Mouse (Mus musculus) natural killer cell, adult 2 months (primary cell): Measurements from ENCODE around the gene Jak1.
A peak's percentile ranks its signal among the peaks of the same experiment; 100 is the strongest.

Source experiments
- DNase-seq, 2 experiments: peaks; one replicate each; pipeline ENCODE4 v3.0.0; 2022; ENCODE audit warnings: low spot score in 2 of 2

Gene Jak1

DNA sequence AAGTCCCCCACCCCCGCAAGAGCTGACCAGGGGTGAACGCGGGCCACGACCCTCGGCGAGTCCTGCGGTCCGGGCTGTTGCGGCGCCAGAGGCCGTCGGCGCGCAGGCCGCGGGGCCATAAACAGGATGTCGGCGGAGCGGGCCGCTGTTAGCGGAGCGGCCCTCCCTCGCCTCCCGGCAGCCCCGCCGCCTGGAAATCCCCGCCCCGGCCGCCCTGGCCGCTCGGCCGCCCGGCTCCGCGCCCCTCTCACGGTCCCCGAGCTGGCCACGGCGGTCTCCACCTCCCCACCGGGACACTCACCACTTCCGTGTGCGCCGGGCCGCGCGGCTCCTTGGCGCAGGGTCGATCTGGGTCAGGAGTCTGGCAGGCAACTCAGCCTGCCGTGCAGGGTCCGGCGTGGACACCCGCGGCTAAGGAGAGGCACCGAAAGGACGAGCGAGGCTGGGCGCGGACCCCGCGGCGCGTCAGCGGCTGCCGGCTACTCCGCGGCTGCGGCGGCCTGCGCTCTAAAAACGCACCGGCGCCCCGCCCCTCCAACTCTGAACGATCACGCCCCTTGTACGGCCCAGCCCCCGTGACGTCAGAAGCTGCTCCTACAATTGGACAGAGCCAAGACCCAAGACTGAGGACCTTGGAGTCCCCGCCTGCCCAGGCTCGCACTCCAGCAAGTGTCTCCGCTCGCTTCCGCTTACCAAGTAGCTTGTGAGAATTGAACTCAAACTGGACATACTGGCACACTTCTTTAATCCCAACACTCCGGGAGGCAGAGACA lies at the start of gene Jak1:
Gene Jak1 (minus strand): TSS at position 542 of the 773 bp plus-strand sequence.
- peak; percentile 99 for DNase-seq

DNA sequence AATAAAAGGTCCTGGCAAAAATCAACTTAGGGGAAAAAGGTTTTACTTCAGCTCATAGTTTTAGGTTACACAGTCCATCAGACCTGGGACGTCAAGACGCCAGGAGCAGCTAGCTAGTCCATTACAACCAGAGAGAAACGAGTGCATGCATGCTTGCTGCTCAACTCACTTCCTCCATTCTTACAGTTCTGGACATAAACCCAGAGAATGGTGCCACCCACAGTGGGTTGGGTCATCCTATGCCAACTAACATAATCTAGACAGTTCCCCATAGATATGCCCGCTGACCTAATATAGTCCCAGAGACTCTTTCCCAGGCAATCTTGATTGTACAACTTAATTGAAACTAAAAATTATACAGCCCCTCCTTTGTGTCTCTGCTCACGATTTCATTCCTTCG lies 47.0 kb upstream of the Jak1 start:
- DNase-seq = no peak

DNA sequence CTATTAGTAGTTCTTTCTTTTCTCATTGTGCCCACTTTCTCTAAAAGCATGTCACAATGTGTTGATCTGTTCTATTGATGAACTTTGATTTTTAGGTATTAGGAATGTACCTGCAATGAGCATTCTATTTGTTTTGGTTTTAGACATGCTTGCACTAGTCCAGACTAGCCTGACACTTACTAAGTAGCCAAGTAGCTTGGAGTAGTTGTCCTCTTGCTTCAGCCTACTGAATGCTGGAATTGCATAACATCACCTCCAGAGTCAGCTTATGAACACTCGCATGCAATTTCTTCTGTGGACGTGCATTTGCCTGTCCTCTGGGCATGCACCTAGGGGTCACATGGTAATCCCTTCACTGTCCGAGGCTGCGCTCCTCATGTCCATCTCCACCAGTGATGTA lies 43.1 kb upstream of the Jak1 start:
- no peak for DNase-seq

DNA sequence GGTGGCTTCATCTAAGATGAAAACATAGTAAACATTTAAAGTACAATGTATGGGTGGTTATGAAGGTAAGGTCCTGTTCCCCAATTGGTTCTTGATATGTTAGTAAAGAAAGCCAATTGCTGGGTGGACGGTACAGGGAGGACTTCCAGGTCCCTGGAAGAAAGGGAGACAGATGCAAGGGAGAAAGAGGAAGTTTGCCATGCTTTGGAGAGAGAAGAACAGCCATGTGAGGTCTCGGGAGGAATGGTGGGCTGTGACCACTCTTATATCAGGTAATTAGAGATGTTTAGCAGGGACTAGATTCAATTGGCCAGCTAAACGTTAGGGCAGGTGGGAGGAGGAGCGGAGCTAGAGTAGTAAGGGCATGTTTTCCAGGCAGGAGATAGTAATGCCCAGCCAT lies 42.2 kb upstream of the Jak1 start:
- no peak for DNase-seq

DNA sequence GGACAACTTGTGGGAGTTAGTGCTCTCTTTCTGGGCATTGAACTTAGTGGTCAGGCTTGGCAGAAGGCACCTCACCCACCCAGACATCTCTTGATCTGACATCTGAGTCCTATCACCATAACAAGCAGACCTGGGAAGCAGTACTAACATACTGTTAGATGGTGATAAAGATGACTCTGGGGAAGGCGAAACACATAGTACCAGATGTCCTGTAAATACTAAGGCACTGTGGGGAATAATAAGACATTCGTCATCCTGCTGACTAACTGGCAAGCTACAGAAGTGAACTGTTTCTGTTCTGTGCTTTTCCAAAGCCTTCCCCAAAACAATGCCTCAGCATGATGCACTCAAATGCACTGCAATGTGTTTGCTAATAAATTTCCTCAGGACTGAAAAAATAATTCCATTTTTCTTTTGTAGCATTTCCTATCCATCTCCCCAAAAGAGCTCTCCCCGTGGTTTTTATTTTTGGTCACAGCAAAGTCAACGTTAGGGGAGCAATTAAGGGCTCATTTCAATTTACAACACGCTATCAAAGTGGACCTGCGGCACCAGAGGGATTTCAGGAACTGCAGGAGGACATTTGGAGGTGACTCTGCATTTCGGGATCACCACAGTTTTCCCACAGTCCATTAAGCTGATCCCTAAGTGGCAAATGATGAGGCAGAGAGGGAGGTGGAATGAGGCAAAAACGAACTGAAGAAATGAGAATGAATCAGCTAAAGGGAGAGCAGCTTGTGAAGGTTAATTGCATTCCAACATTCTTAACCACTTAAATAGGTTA lies 41.2 kb upstream of the Jak1 start:
- DNase-seq = no peak

DNA sequence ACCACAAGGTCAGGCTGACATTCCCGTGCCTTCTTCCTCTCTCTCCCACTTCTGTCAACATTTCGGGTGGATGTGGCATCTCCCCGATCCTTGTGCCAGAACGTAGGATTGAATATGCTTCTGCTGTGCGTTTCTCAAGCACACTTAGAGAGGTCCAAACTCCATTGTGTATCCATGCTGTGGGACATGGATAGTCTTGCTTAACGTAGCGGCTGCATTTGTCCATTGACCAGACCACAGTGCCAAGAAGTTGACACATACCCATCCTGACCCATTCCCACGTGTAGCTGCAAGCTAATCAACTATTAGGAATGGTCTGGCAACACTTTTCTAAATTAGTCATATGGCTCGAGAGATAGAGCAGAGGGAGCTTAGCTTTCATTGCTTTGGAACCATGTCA lies 40.0 kb upstream of the Jak1 start:
- DNase-seq = no peak

DNA sequence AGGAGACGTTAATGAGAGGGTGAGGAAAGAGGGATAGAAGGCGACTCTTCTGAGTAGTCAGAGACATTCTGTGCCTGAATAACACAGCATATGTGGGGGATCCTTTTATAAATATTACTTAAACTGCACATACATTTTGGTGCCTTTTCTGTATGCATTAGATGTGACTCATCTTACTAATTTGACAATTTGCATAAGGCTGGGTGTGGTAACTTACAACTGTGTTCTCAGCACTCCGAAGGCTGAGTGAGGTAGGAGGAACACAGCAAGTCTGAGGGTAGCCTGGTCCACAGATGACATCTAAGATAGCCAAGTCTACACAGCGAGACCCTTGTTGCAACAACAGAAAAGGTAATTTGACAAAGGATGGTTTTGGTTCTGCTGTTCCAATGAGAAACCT lies 39.0 kb upstream of the Jak1 start:
- DNase-seq = no peak

DNA sequence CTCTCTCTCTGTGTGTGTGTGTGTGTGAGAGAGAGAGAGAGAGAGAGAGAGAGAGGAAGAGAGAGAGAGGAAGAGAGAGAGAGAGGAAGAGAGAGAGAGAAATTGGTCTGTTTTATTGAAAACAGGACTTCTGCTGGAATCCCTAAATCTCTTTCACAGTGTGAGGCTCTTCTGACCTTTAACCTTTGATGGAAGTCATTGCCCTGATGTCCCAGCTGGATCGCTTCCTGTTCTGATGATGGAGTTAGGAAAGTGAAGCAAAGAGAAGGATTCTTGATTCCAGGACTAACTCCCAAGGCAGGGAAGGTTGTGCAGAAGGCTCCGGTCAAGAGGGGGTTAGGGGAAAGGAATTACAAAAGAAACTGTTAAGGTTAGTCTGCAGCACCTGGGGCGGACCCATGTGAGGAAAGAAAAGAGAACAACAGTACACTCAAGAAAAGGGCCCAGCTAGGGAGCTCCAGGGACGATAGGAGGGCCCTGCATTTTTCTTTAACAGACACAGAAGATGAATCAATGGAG lies 35.4 kb upstream of the Jak1 start:
- no peak for DNase-seq

DNA sequence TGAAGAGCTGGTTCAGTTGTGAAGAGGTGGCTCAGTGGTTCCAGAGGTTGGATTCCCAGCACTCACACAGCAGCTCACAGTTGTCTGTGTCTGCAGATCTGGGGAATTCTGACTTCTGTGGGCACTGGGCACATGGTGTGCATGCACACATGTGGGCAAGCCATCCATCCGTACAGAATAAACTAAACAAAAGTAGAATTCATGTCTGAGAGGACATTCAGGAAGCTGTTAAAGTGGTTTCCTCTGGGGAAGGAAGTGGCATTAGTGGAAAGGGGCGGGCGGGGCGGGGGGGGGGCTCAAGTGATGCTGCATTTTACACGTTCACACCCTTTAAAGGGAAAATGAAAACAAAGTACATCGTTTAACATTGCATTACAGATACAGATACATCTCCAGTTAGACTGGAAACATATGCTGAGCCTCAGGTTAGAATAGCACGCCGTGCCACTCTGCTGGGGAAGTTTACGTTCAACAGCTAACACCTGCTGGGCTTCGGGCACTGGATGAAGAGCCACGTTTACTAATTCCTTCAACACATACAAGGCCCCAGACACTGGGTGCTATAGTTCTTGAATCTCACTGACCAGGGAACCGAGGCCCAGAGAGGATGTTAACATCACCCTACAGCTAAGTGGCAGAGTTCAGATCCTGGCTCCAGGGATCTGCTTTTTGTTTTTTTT lies 33.4 kb upstream of the Jak1 start:
- peak; percentile 19 to 39 for DNase-seq

DNA sequence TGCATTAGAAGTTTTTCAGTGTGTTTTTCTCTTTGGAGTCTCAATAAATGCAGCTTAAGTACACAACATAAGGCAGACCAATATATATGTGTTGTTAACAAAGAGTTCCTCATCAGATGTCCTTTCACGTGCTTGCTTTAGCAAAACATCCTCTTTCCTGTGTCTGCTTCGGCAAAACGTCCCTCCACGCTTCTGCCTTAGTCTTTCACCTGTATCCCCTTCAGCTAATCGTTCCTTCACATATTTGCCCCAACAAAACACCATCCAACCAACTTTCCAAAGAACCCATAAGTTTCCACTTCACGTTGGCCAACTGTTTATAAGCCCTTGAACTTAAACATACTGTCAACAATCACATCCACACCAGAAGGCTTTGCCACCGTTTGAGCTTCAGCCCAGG lies 31.8 kb upstream of the Jak1 start:
- DNase-seq = peak in 1 of 2 experiments; percentile 56

DNA sequence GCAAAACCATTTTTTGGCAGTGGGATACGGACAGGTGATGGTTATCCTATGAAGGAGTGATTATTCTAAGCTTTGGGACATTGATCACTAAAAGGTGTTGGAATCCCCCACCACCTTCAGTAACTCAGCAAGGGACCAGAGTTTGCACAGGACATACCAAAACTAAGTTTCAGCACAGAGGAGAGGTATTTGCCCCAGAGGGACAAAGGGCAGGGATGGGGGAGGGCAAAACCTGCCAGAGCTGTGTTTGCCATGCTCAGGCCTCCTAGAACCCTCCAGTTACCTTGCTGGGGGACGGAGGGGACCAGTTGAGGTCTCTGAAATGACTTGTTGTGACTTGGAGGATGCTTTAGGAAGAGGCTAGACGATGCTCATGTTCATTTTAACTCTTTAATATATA lies 30.7 kb upstream of the Jak1 start:
- DNase-seq = no peak

DNA sequence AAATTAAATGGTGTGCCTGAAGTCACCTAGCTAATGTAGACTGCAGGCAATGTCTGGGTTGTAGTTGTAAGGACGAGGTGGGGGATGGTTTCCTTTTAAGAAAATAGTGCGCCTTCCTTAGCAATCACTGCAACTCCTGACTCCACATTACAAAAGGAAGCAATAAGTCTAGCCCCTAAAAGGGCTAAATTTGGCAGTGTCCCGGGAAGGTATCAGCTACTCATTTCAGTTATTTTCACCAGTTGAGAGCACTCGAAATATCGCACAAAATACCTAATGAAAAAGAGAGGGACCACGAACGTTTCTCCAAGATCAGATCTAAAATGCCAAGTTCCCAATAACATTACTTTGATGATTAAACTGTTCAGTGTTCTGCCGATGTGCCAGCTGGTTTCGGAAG lies 28.6 kb upstream of the Jak1 start:
- no peak for DNase-seq

DNA sequence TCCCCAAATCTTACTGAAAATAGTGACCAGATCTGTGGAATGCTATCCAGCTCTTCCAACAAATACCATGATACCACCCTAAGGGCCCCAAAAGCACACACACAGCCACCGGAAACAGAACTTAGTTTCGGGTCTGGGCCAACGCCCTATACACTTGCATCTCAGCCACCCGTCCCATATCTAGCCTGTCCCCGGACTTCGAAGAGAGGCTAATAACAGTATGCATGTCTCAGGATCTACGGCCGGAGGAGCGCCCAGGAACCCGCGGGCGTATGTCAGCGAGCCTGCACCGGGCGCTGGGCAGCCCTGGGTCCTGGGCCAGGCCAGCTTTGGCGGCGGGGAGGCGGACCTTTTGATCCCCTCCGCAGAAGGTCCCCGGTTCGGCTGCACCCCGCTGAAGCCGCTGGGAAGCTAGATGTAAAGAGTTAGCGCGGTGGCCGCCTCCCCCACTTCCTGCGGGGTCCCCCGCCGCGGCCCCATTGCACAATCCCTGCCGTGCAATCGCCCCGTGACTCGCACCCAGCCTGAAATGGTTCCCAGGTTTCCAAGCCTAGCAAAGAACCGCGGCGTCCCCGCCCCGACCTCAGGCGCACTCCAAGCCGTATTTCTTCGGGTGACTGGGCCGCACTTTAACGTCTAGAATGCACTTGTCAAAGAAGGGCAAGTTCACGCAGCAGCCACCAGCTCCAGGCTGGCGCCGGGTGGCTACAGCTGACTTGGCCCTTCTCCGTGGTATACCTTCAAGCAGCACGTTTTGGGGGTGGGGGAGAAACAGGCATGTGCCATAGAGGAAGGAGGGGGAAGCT lies 27.9 kb upstream of the Jak1 start:
- peak; percentile 52 to 67 for DNase-seq

DNA sequence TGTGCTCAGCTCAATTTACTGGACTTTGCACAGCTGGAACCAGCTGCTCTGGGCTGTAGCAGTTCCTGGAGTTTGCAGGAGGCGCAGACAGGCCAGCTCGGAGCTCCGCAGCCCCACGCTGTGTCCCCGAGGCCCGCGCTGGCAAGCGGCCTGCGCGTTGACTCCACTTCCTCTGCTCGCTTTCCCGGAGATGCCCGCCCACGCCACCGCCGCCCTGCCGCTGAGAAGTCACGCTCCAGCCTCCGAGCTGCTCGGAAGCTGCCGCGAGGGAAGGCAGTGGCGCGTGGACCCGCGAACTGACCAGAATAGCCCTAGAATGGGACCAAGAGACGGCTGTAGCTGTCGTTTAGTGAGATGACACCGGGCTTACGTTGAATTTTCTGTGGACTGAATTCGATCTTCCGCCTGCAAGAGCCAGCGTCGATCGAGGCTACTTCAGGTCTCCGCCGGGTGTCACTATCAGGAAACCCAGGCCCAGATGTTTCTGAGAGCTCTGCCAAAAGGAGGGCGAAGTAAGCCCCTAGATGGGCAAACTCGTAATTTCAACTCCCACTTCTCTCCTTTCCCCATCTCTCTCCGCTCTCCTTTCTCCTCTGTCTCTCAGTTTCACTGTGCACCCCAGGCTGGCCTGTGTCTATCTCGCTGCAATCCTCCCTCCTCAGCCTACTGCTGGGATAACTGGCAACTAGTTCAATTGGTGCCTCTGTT lies 27.1 kb upstream of the Jak1 start:
- peak; percentile 73 to 82 for DNase-seq

DNA sequence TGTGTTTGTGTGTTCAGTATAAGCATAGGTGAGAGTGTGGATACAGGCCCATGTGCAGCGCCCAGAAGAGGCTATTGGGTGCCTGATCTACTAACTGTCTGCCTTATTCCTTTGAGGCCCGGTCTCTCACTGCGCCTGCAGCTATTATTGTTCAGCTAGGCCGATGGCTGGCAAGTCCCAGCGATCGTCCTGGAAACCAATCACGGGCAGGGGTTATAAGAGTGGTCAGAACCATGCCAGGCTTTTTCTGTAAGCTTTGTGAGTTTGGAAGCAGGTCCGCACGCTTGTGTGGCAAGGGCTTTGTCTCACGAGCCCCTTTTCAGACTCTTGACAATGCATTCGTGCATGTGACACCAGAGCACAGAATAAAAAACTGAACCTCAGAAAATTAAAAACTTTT lies 23.2 kb upstream of the Jak1 start:
- no peak for DNase-seq

DNA sequence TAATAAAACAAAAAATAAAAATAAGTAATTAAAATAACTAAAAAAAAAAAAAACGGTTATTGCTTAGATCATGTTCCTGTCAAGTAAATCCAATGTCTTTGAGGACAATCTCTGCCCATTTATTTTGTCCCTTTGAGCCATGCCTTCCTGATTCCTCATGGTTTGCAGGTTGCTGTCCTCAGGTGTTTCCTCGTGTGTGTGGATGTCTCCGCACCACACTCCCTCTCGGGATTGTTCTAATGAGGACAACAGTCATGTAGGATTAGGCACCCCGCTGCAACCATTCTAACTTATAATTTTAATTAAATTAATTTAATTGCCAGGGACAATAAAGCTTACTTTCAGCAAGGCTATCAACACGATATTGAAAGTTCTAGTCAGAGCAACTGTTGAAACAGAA lies 21.5 kb upstream of the Jak1 start:
- DNase-seq = no peak

DNA sequence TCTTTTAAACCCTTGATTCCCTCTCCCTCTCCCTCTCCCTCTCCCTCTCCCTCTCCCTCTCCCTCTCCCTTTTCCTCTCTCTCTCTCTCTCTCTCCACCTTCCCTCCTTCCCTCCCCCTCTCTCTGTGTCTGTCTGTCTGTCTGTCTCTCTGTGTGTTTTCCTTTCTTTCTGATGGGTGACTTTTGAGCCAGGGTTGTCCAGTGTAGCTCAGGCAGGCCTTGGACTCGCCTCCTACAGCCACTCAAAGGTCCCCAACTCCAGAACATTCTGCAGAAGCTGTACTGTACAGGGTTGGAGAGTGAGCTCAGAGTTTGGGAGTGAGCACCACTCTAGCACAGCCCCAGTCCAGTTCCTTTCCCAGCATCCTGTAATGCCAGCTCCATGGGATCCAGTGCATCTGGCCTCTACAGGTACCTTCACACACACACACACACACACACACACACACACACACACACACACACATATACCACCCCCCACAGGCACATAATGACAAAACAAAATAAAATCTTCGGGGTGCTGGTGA lies 20.9 kb upstream of the Jak1 start:
- DNase-seq = no peak

DNA sequence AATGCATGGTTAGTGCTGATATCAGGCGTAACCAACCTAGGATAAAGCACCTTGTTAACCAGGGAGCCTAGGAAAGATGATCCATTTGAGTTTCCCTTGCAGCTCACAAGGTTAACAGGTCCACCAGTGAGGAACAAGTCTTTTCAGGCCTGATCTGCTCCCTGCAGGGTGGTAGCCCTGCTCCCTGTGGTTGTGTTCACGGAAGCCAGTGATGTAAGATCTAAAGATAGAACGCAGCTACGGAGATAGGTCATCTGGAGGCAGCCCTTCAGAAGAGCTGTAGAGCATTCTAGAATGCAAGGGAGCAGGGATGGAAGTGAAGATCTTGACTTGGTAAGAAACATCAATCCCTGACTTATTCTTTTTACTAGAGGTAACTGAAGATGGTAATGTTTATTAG lies 18.9 kb upstream of the Jak1 start:
- no peak for DNase-seq

DNA sequence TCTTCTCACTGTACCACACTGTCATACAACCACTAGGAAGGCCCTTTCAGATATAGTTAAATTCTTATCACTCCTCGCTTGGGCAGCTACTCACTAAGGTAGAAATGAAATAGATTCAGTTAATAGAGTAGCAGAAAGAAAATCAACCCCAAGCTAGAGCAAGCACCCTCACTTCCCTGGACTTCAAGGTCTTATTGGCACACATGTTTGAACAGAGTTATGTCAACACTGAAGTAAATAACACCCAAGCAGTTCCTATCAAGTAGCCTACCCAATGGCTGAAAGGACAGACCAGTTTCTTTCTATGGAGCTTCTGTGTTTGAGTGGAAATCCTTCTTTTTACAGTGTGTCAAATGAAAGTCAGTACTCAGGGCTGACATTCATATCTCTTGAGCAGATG lies 17.2 kb upstream of the Jak1 start:
- DNase-seq = no peak

DNA sequence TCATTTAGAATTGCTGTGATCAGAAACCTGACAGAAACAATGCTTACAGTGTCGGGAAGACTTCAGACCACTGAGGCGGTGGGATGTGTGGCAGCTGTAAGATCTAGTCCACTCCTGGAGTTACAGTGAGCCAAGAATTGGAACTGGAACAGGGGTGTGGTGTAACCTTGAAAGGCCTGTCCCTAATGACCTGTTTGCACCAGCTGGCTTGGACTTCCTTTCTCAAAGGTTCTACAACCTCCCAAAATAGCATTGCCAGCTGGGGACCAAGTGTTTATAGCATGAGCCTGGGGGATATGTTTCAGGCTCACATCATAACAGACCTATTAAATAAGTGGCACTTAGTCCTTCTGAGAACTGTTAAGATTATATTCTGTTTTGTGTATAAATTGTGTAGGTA lies 15.0 kb upstream of the Jak1 start:
- no peak for DNase-seq
